Comparison of ENCODE assay signal across 10 mouse cellular contexts in the genomic region with DNA sequence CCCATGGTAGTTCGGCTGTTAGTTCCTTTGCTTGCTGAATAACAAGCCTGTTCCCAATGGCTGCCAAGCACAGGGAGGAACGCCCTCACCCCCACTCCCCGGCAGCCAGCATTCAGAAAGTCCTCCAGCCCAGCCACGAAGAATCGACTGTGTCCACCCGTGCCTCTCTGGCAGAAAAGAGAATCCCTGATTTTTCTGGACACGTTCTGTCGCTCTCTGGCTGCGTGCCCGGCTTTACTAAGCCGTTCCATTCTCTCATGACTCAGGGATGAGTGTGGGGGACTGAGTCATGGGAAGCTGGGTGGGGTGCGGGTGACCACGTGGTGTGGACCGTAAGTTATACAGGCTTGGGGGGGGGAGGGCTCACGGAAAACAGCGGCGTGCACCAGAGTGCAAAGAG.
A peak's percentile ranks its signal among the peaks of the same experiment; 100 is the strongest.
DNase-seq lines count a peak whose midpoint lies in the region; ATAC-seq and TF ChIP-seq lines count a peak whose summit lies in the region.
"Had no signal": no experiment of that assay in that cellular context is flagged by ENCODE, and none has a peak within 500 bp of the region (broad histone marks: within the 10 kb centered on the region; RNA-seq: fewer than 3 reads in every experiment).

No protein-coding gene starts in this region.

- peak; percentile 86 for DNase-seq in heart, adult 18-20 months
- peak; percentile 89 for DNase-seq in adrenal gland, adult 8-10 months
- DNase-seq in frontal cortex, postnatal 10 days (ENCODE audit: low spot score in 2 of 2) = peak; percentile 57 to 72
- peak; percentile 51 for DNase-seq in kidney, postnatal 14 days
- peak; percentile 65 for DNase-seq in stomach, postnatal 0 days (ENCODE audit: low spot score)
- no peak for DNase-seq in spleen, adult 18-20 months

- H3K4me2 ChIP-seq in heart, embryonic 11.5 days = no peak overlapping the region
- peak overlapping the region; percentile 26 for H3K4me2 ChIP-seq in lung, embryonic 16.5 days (ENCODE audit: low read depth, low read length)
- H3K4me2 ChIP-seq in stomach, postnatal 0 days (replicated peaks; ENCODE audit: low read depth) = peak overlapping the region; percentile 27
- H3K4me2 ChIP-seq: neural tube, embryonic 12.5 days had no signal

- no peak overlapping the region for H3K4me3 ChIP-seq in heart, embryonic 11.5 days (ENCODE audit: low read depth, low read length)
- peak overlapping the region; percentile 11; the same call in 1 of the 2 replicates for H3K4me3 ChIP-seq in lung, embryonic 16.5 days (ENCODE audit: low read length)
- no peak overlapping the region for H3K4me3 ChIP-seq in stomach, postnatal 0 days (ENCODE audit: low read depth, low read length)
- H3K4me3 ChIP-seq: erythroblast, embryonic 14.5 days; neural tube, embryonic 12.5 days had no signal

- H3K36me3 ChIP-seq in heart, embryonic 11.5 days (ENCODE audit: control insufficient read depth, insufficient read depth, low read length) = no peaks in the 10 kb centered on the region
- H3K36me3 ChIP-seq in lung, embryonic 16.5 days (ENCODE audit: control insufficient read depth, insufficient read depth, low read length) = no peaks in the 10 kb centered on the region
- no peaks in the 10 kb centered on the region for H3K36me3 ChIP-seq in stomach, postnatal 0 days (ENCODE audit: control insufficient read depth, insufficient read depth, low read length)
- H3K36me3 ChIP-seq: neural tube, embryonic 12.5 days had no signal

- ATAC-seq in heart, embryonic 11.5 days (replicated peaks; ENCODE audit: insufficient number of reproducible peaks, low FRiP score, low TSS enrichment) = no peak
- peak; percentile 88 for ATAC-seq in lung, embryonic 16.5 days (ENCODE audit: low read depth)
- peak; percentile 92 for ATAC-seq in stomach, postnatal 0 days (ENCODE audit: low FRiP score, low TSS enrichment)

- H3K9me3 ChIP-seq in heart, embryonic 11.5 days (replicated peaks; ENCODE audit: control insufficient read depth, low read length) = no peaks in the 10 kb centered on the region
- no peaks in the 10 kb centered on the region for H3K9me3 ChIP-seq in lung, embryonic 16.5 days (ENCODE audit: control insufficient read depth, low read length)
- no peaks in the 10 kb centered on the region for H3K9me3 ChIP-seq in stomach, postnatal 0 days (ENCODE audit: control insufficient read depth, low read length)
- H3K9me3 ChIP-seq: neural tube, embryonic 12.5 days had no signal

- WGBS in heart, embryonic 11.5 days (ENCODE audit: insufficient replicate concordance) = 80% methylated on average over 17 of the region's 17 CpGs
- WGBS in lung, embryonic 16.5 days = 49% methylated on average over 17 of the region's 17 CpGs
- 33% methylated on average over 17 of the region's 17 CpGs for WGBS in stomach, postnatal 0 days

- no peaks in the 10 kb centered on the region for H3K27me3 ChIP-seq in heart, embryonic 11.5 days (ENCODE audit: control insufficient read depth, insufficient read depth, low read length)
- H3K27me3 ChIP-seq in lung, embryonic 16.5 days (ENCODE audit: control insufficient read depth, insufficient read depth, low read depth, low read length) = no peaks in the 10 kb centered on the region
- H3K27me3 ChIP-seq in stomach, postnatal 0 days (ENCODE audit: control insufficient read depth, insufficient read depth, low read length) = no peaks in the 10 kb centered on the region
- H3K27me3 ChIP-seq: neural tube, embryonic 12.5 days had no signal

- no peaks in the 10 kb centered on the region for H3K4me1 ChIP-seq in heart, embryonic 11.5 days (ENCODE audit: control insufficient read depth, insufficient read depth, low read length)
- no peaks in the 10 kb centered on the region for H3K4me1 ChIP-seq in lung, embryonic 16.5 days (replicated peaks; ENCODE audit: control insufficient read depth, insufficient read depth, low read length)
- H3K4me1 ChIP-seq in stomach, postnatal 0 days (replicated peaks; ENCODE audit: control insufficient read depth, insufficient read depth) = no peaks in the 10 kb centered on the region
- H3K4me1 ChIP-seq: neural tube, embryonic 12.5 days had no signal

- no peak for TF ChIP-seq EP300 in stomach, postnatal 0 days (optimal IDR thresholded peaks at IDR 0.05)

- TF ChIP-seq CTCF in stomach, postnatal 0 days (IDR thresholded peaks at IDR 0.05; ENCODE audit: low read depth) = no peak

- H3K27ac ChIP-seq in heart, embryonic 11.5 days (ENCODE audit: low read depth, low read length) = no peak overlapping the region
- 0 out of 2 replicates have a peak overlapping the region, but pooled peaks have one; percentile 12 for H3K27ac ChIP-seq in lung, embryonic 16.5 days (ENCODE audit: low read length)
- 0 out of 2 replicates have a peak overlapping the region, but pooled peaks have one; percentile 30 for H3K27ac ChIP-seq in stomach, postnatal 0 days (replicated peaks)
- H3K27ac ChIP-seq: neural tube, embryonic 12.5 days had no signal

- H3K9ac ChIP-seq in heart, embryonic 11.5 days (ENCODE audit: low read depth, low read length) = no peak overlapping the region
- 0 out of 2 replicates have a peak overlapping the region, but pooled peaks have one; percentile 8 for H3K9ac ChIP-seq in lung, embryonic 16.5 days (ENCODE audit: low read length)
- H3K9ac ChIP-seq in stomach, postnatal 0 days (ENCODE audit: low read length) = no peak overlapping the region
- H3K9ac ChIP-seq: neural tube, embryonic 12.5 days had no signal

Comparison
In these comparisons a context has a peak if more than half of its experiments do, and no peak if none do; other contexts are left out.
1. DNase-seq: peak in heart, adult 18-20 months (2 of 2), adrenal gland, adult 8-10 months (single experiment), frontal cortex, postnatal 10 days (2 of 2), kidney, postnatal 14 days (single experiment) and stomach, postnatal 0 days (single experiment); none in spleen, adult 18-20 months (0 of 2).